Mouse (Mus musculus) E14TG2a.4 (cell line): Measurements from ENCODE around the gene Parp8.

Source experiments
- CTCF ChIP-seq: conservative IDR thresholded peaks from 2 replicates; pipeline ENCODE4 v1.5.1; 2014; ENCODE audit warnings: low read length
- POU5F1 ChIP-seq: IDR thresholded peaks from 2 replicates; pipeline ENCODE4 v1.6.1; 2014; ENCODE audit warnings: low read length, borderline replicate concordance

DNA sequence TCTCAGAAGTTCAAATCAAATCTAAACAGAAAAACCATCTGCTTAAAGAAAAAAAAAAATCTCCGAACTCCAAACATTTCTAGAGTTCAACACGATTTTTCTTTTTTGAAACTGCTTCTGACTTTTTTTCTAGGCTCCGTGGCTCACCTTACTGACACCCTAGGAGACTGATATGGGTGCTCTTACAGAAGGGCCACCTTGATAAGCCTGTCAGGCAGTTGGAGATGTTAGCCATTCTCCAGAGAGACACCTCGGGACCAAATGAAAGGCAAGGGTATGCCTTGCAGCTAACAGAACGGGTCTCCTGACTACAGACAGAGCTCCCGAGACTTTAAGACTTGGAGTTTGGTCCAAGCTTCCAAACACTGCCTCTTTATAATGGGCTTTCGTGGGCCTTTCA lies 37.1 kb downstream of the Parp8 start:
- TF ChIP-seq CTCF (no peak), POU5F1 (no peak)
